Mouse (Mus musculus): Measurements from ENCODE around the gene Pfn3. TPM values are rescaled to one million over a fixed set of nuclear protein-coding genes. Genes with fewer than 3 reads are reported as not detected.
"Not testable (repeated sequence)": the region's sequence is repeated elsewhere in the genome, so short reads cannot be mapped to it uniquely, and the experiment has no call there.

Pfn3 gene
- polyA plus RNA-seq, 1 experiment from 2014 or later, result not detected

DNA sequence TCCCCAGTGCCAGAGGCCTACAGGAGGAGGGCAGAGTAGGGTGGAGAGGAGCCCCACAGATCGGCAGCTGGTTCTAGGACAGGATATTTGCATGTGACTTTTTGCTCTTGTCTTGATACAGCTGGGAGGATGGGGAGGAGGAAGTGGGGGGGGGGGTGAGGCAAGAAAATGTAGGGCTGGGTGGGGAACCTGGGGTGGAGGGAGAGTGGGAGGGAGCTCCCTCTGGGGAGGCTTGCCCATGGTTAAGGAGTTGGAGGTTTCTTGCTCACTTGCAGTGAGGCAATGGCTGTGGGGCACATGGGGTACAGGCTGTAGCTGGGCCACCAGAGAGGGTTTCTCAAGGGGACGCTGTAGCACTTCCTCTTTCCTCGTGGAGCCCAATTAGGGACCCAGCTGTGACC, 32.5 kb upstream of the Pfn3 start:
- WGBS (ENCODE audit: insufficient replicate concordance), result 7% methylated on average over 3 of the region's 3 CpGs
- H3K9me3 ChIP-seq (replicated peaks), result no peaks in the 10 kb centered on the region
- ATAC-seq (ENCODE audit: low read depth) (no peak), DNase-seq (no peak)
- no peaks in the 10 kb centered on the region for H3K27me3 ChIP-seq
- H3K4me1 ChIP-seq (replicated peaks), result peaks cover 65% of the 10 kb centered on the region
- H3K4me3 ChIP-seq (replicated peaks), result peak overlapping the region; percentile 84
- peak overlapping the region; percentile 88 for H3K4me2 ChIP-seq
- peak overlapping the region; percentile 95 for H3K9ac ChIP-seq
- H3K27ac ChIP-seq, result peak overlapping the region; percentile 97
- peaks cover 42% of the 10 kb centered on the region for H3K36me3 ChIP-seq

DNA sequence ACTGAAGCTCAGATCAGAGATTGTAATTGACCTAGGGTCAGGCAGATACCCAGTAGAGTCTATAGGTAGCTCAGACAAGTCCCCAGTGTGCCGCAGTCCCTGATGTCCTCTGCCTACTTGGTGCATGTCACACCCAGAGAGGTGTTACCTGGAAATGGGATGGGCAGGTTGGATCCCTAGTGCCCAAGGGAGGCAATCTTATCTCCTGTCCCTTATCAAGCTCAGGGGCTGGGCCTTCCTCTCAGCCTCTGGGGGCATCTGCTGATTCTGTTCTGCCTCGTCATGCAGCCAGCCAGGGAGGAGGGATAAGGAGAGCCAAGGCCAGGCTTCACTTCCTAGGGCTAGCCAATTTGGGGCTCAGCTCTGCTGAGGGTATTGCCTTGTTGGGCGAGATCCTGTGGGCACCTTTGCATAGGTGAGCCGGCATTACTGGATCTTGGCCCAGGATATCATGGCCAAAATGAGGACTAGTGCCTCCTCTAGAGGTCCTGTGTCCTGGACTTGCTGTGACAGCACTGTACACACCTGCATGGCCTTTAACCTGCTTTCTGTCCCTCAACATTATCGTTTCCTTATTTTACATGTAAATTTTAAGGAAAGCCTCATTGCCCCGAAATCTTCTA, 31.6 kb upstream of the Pfn3 start:
- H3K4me1 ChIP-seq (replicated peaks), result peaks cover 65% of the 10 kb centered on the region

DNA sequence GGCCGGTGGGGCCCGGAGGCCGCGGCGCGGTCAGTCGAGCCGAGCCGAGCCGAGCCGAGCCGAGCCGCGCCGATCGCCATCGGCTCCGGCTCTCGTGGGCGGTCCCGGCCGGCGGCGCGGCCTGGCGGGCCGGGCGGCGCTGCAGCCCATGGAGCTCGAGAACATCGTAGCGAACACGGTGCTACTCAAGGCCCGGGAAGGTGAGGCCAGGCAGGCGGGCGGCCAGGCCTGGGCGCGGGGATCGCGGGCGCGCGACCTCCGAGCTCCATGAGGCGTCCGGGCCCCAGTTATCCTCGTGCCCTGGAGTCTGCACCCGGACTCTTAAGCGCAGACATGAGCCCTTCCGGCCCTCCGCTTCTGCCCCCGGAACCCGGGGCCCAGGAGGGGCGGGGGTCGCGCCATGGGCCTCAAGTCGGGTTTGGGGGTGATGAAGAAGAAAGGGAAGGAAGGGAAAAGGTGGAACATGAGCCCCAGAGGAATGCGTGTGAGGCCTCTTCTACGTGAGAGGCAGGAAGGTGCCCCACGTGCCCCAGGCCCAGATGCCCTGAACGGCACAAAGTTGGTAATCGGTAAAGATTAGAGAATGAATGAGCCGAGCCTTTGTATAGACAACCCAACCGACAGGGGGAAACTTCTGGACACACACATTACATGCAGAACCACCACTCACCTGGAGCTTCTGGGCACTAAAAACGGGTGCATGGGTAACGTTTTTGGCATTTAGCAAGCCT, 30.5 kb upstream of the Pfn3 start:
- no peaks in the 10 kb centered on the region for H3K27me3 ChIP-seq
- no peaks in the 10 kb centered on the region for H3K9me3 ChIP-seq (replicated peaks)
- peak; percentile 27 for DNase-seq
- peaks cover 58% of the 10 kb centered on the region for H3K4me1 ChIP-seq (replicated peaks)
- peak overlapping the region; percentile 95 for H3K9ac ChIP-seq
- H3K4me2 ChIP-seq, result peak overlapping the region; percentile 88
- H3K36me3 ChIP-seq, result peaks cover 22% of the 10 kb centered on the region
- peak overlapping the region; percentile 84 for H3K4me3 ChIP-seq (replicated peaks)
- under 1% methylated on average over 66 of the region's 66 CpGs for WGBS (ENCODE audit: insufficient replicate concordance)
- ATAC-seq (ENCODE audit: low read depth), result no peak
- H3K27ac ChIP-seq, result peak overlapping the region; percentile 97

More for the DNA sequence above, 31.6 kb upstream of the Pfn3 start:
- Histone ChIP-seq H3K36me3 (peaks cover 33% of the 10 kb centered on the region), H3K27me3 (no peaks in the 10 kb centered on the region), H3K4me3 (replicated peaks) (peak overlapping the region; percentile 84), H3K9ac (peak overlapping the region; percentile 95), H3K27ac (peak overlapping the region; percentile 97), H3K4me2 (peak overlapping the region; percentile 88), H3K9me3 (replicated peaks) (no peaks in the 10 kb centered on the region)
- ATAC-seq (ENCODE audit: low read depth) (peak; percentile 70), DNase-seq (peak; percentile 81)
- 40% methylated on average over 6 of the region's 6 CpGs for WGBS (ENCODE audit: insufficient replicate concordance)

DNA sequence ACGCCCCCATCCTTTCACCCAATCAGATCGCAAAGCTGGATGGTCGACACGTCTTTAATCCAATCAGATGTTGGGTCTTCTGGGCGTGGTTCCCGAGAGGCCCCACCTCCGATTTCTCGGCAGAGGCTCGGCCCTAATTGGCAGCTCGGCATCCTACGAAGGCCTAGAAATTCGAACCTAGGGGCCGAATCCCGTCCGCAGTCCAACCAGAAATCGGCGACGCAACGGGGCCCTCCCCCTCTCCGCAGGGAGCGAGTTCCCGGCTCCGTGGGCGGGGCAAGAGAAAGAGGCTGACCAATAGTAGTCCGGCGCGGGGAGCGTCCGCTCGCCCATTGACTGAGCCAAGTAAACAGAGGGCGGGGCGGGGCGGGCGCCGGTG, 29.9 kb upstream of the Pfn3 start, which contains the start of gene Grk6:
Gene Grk6 (plus strand): TSS at position 136 of the 379 bp plus-strand sequence.
- H3K4me2 ChIP-seq, result peak within 1 kb of the TSS; percentile 88
- WGBS (ENCODE audit: insufficient replicate concordance), result 1% methylated on average over 34 of the region's 35 CpGs
- no peaks in the 10 kb centered on the region for H3K27me3 ChIP-seq
- H3K9ac ChIP-seq, result peak within 1 kb of the TSS; percentile 95
- peaks cover 56% of the 10 kb centered on the region for H3K4me1 ChIP-seq (replicated peaks)
- peak; percentile 99 for DNase-seq
- ATAC-seq (ENCODE audit: low read depth), result peak; percentile 90
- peaks cover 16% of the 10 kb centered on the region for H3K36me3 ChIP-seq
- peak within 1 kb of the TSS; percentile 97 for H3K27ac ChIP-seq
- H3K9me3 ChIP-seq (replicated peaks), result no peaks in the 10 kb centered on the region
- peak within 1 kb of the TSS; percentile 84 for H3K4me3 ChIP-seq (replicated peaks)

DNA sequence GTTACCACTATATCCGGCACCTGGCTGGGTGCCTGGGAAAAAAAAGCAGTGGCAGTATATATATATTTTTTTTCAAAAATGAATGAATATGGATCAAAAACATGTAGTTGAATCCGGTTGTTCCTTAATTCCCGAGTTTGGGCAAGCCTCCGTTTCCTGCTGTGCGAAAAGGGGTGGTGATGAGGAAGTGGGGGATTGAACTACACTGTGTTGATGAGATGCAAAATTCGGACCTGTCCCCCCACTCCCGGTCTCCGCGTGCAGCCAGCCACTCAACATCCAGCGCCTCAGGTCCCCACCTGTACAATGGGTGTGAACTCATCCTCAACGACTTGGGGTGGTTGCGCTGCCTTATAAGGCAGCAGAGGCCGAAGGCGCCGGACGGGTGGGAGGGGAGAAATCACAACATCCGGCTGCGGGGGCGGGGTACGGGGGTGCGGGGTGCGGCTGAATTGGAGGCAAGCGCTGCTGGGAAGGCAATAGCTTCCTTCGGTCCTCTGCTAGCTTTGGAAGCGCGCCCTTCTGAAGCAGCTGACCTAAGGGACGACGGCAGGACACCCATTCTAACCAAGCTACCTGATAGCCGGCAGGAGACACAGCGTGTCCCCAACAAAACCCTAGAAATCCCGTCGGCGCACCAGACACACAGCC, 29.4 kb upstream of the Pfn3 start:
- H3K27ac ChIP-seq, result peak overlapping the region; percentile 97
- no peaks in the 10 kb centered on the region for H3K9me3 ChIP-seq (replicated peaks)
- peak overlapping the region; percentile 60 for H3K9ac ChIP-seq
- no peak for DNase-seq
- peaks cover 51% of the 10 kb centered on the region for H3K4me1 ChIP-seq (replicated peaks)
- peaks cover 11% of the 10 kb centered on the region for H3K36me3 ChIP-seq
- peak overlapping the region; percentile 88 for H3K4me2 ChIP-seq
- no peaks in the 10 kb centered on the region for H3K27me3 ChIP-seq
- peak; percentile 42 for ATAC-seq (ENCODE audit: low read depth)
- peak overlapping the region; percentile 84 for H3K4me3 ChIP-seq (replicated peaks)
- 1% methylated on average over 33 of the region's 33 CpGs for WGBS (ENCODE audit: insufficient replicate concordance)

DNA sequence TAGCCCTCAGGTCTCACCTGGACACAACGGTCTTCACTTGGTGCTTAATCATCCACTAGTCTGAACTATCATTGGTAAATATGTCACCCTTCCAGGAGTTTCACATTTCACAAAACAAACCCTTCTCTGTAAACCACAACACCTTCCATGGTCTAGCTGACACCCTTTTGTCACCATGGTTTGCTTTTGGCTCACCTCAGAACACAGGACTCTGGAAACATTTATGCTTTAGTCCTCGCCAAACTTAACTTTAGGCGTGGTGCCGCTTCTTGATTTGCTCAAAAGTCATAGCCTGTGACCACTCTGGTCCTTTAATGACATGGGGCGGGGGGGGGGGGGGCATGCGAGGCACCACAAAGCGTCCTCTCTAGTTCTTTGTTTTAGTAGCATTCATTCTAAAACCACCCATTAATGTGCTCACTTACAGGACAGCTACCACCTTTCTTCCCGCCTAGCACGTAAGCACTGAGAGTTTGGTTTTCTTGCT, 28.8 kb upstream of the Pfn3 start:
- H3K27me3 ChIP-seq, result no peaks in the 10 kb centered on the region
- H3K4me2 ChIP-seq, result peak overlapping the region; percentile 88
- H3K4me1 ChIP-seq (replicated peaks), result peaks cover 45% of the 10 kb centered on the region
- WGBS (ENCODE audit: insufficient replicate concordance), result 36% methylated on average over 9 of the region's 9 CpGs
- H3K4me3 ChIP-seq (replicated peaks), result peak overlapping the region; percentile 84
- DNase-seq (no peak), ATAC-seq (ENCODE audit: low read depth) (no peak)
- peaks cover 5% of the 10 kb centered on the region; the same call in 1 of the 2 replicates for H3K36me3 ChIP-seq
- H3K27ac ChIP-seq, result peak overlapping the region; percentile 97
- H3K9me3 ChIP-seq (replicated peaks), result no peaks in the 10 kb centered on the region
- H3K9ac ChIP-seq, result peak overlapping the region; percentile 60

DNA sequence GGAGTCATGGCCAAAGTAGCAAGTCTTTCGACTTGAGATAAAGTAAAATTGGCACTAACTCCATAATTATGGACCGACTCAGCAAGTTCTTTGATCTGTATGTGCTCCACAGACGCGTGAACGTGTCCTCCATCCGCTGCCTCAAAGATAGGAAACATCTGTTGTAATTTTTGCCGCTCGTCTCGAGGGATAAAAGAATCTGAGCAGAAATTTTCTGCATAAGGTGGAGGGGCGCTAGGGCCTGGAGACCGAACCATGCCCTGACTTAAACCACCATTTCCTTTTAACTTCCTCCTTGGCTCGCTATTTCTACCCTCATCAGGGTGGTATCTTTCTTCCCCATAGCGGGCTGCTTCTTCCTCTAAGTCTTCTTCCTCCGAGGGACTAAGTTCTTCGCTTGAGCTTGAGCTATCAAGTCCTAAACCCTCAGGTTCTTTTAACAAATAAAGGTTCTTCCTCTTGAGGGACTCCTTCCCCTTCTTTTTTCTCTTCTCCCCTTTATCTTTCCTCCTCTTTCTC, 22.1 kb upstream of the Pfn3 start:
- H3K4me1 ChIP-seq (replicated peaks); H3K27me3 ChIP-seq; DNase-seq; H3K4me3 ChIP-seq (replicated peaks); H3K36me3 ChIP-seq; H3K4me2 ChIP-seq; ATAC-seq (ENCODE audit: low read depth); H3K9me3 ChIP-seq (replicated peaks); H3K27ac ChIP-seq; H3K9ac ChIP-seq: not testable (repeated sequence)
- 54% methylated on average over 15 of the region's 15 CpGs for WGBS (ENCODE audit: insufficient replicate concordance)

DNA sequence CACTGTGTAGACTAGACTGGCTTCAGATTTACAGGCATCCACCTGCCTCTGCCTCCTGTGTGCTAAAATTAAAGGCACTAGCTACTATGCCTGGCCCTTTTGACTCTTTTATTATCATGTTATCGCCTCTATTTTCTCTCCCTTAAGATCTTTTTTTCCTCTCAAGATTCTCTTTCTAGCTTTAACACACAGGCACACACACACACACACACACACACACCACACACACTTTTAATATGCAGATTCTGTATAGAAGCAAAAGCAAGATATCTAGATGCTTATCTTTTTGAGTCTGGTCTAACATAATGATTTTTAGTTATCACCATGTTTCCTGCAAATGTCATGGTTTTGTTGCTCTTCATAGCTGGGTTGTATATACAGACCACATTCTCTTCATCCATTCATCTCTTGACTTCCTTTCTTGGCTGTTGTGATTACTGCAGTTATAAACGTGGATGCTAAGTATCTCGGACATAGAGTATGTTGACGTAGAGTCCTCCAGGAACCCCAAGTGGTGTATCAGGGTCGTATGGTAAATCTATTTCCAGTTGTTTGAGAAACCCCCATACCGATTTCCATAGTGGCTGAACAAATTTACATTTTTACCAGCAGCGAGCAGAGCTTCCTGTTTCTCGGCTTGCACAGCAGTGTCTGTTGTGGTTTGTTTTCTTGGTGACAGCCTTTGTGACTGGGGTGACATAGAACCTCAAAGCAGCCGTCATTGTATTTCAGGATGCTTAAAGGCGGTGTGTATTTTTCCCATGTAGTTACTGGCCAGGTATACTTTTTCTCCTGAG, 17.1 kb upstream of the Pfn3 start:
- no peaks in the 10 kb centered on the region for H3K36me3 ChIP-seq
- H3K9ac ChIP-seq, result no peak overlapping the region
- no peak overlapping the region for H3K4me2 ChIP-seq
- H3K27ac ChIP-seq, result no peak overlapping the region
- no peaks in the 10 kb centered on the region for H3K27me3 ChIP-seq
- ATAC-seq (ENCODE audit: low read depth), result no peak
- no peak for DNase-seq
- no peak overlapping the region for H3K4me3 ChIP-seq (replicated peaks)
- H3K9me3 ChIP-seq (replicated peaks), result no peaks in the 10 kb centered on the region
- peaks cover 4% of the 10 kb centered on the region for H3K4me1 ChIP-seq (replicated peaks)
- WGBS (ENCODE audit: insufficient replicate concordance), result 28% methylated on average over 10 of the region's 10 CpGs

DNA sequence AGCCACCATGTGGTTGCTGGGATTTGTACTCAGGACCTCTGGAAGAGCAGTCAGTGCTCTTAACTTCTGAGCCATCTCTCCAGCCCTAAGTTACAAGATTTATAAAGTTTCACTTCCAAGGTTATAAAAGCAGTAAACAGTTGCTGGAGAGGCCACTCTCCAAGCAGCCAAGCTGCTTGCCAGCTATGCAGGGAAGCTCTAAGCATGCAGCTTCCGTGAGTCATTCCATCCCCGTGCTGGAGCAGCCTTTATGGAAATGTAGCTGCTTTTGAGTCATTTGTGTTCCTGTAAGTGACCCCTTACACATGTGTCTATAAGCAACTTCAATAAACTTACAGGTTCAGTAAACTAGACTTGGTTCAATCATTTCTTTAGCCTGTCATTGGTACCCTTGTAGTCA, 15.5 kb upstream of the Pfn3 start:
- WGBS (ENCODE audit: insufficient replicate concordance), result 70% methylated on average over 2 of the region's 2 CpGs
- no peaks in the 10 kb centered on the region for H3K27me3 ChIP-seq
- H3K4me1 ChIP-seq (replicated peaks), result peaks cover 9% of the 10 kb centered on the region
- H3K9ac ChIP-seq, result no peak overlapping the region
- DNase-seq, result no peak
- H3K36me3 ChIP-seq, result no peaks in the 10 kb centered on the region
- H3K9me3 ChIP-seq (replicated peaks), result no peaks in the 10 kb centered on the region
- H3K4me3 ChIP-seq (replicated peaks), result no peak overlapping the region
- H3K27ac ChIP-seq, result no peak overlapping the region
- ATAC-seq (ENCODE audit: low read depth), result no peak
- no peak overlapping the region for H3K4me2 ChIP-seq

DNA sequence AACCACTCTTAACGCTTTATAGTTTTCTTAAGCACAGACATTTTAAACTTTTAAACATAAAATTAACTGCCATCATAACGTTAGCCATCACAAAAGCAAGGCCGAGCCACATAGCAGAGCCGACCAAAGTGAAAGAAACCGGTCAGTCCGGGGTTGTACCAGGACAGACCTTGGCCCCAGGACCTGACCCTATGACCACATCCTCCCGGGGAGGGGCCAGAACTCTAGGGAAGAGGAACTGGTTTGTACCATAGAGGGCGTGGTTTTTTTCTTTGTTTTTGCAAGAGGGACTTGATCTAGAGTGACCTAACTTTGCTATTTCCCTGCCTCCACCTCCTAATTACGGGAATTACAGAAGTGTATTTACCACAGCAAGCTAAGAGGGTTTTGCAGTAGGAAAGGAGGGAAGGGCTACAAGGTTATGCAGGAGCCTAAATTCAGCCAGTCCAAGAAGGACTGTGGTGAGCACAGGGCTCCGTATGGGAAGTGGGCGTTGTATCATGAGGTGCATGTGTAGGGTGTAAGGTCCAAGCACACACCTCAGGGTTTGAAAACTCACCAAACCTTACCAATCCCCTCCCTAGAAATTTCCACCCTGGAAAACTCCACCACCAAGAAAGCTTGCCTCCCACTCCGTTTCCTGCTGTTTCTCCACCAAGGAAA, 14.3 kb upstream of the Pfn3 start:
- peak overlapping the region; percentile 37; the same call in 1 of the 2 replicates for H3K27ac ChIP-seq
- no peak for DNase-seq

More for the DNA sequence above, 14.3 kb upstream of the Pfn3 start:
- ATAC-seq (ENCODE audit: low read depth), result peak; percentile 77
- H3K27me3 ChIP-seq, result 0 out of 2 replicates have a peak, but pooled peaks cover 3% of the 10 kb centered on the region
- H3K4me1 ChIP-seq (replicated peaks), result peaks cover 9% of the 10 kb centered on the region
- no peaks in the 10 kb centered on the region for H3K36me3 ChIP-seq
- H3K4me3 ChIP-seq (replicated peaks), result no peak overlapping the region
- H3K9me3 ChIP-seq (replicated peaks), result no peaks in the 10 kb centered on the region
- peak overlapping the region; percentile 26; the same call in 1 of the 2 replicates for H3K4me2 ChIP-seq
- H3K9ac ChIP-seq, result no peak overlapping the region
- 29% methylated on average over 12 of the region's 12 CpGs for WGBS (ENCODE audit: insufficient replicate concordance)
